Mouse (Mus musculus): ENCODE measurements around the gene Zmat5.

The Zmat5 gene

GRCm38 (mm10) chr11:4783116-4783515 lies 78.6 kb downstream of the Zmat5 start:
- DNase-seq (ENCODE audit: low spot score) = no peak

GRCm38 (mm10) chr11:4784629-4785142 lies 80.2 kb downstream of the Zmat5 start:
- no peak for DNase-seq (ENCODE audit: low spot score)

All from ovary, postnatal 14 days (tissue).